Mouse (Mus musculus): ENCODE measurements around the gene Map1lc3b.

GRCm38 (mm10) chr8:121544936-121545335 lies 45.2 kb upstream of the Map1lc3b start:
- TF ChIP-seq POLR2A (IDR thresholded peaks at IDR 0.05; ENCODE audit: extremely low read depth, insufficient read depth, low read length) = no peak
- no peak for TF ChIP-seq CTCF (IDR thresholded peaks at IDR 0.05; ENCODE audit: low read depth, low read length)
